Mouse (Mus musculus) liver, postnatal 0 days (tissue): ENCODE data around the gene Sctr.

Experiments used
- CTCF ChIP-seq: sonication (generic); IDR thresholded peaks from 2 replicates; pipeline ENCODE4 v1.5.1; 2016; ENCODE audit warnings: antibody characterized with exemption, low read depth
- EP300 ChIP-seq: IDR thresholded peaks from 2 replicates; pipeline ENCODE4 v1.6.1; 2016; ENCODE audit warnings: antibody characterized with exemption, low read depth, mild to moderate bottlenecking

- TF ChIP-seq EP300 (no peak), CTCF (no peak)
These were observed 63.5 kb downstream of the Sctr start for GRCm38 (mm10) chr1:120070168-120070567.
